Mouse (Mus musculus): ENCODE measurements around the gene Kcnj3. TPM values are rescaled to one million over a fixed set of nuclear protein-coding genes. Genes with fewer than 3 reads are reported as not detected.
A peak's percentile ranks its signal among the peaks of the same experiment; 100 is the strongest.

Kcnj3 gene
- polyA plus RNA-seq, 1 experiment from 2014 or later = 0.93 TPM

DNA sequence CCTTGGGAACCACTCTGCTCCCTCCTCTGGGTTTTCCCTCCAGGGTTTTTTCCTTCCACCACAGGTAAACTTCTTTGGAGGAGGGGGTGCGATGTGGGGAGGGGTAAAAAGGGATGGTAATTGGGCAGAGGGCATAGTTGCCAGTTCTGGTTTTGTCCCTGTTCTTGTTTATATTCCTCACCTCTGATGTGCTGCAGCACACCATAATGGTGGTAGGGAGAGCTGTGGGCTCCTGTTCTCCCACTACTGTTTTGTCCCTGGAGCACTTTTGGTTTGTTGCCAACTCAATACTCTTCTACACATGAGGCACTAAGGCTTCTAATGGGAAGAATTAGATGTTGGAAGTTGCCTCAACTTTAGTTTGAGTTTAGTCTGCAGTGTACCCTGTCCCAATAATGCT, 2.2 kb downstream of the Kcnj3 start:
- H3K4me1 ChIP-seq (ENCODE audit: control insufficient read depth, insufficient read depth, low read length) = no peaks in the 10 kb centered on the region
- no peak overlapping the region for H3K9ac ChIP-seq (replicated peaks; ENCODE audit: low read length)
- H3K4me2 ChIP-seq (ENCODE audit: low read depth, low read length) = peak overlapping the region; percentile 85
- DNase-seq (ENCODE audit: low spot score) (no peak), ATAC-seq (replicated peaks; ENCODE audit: insufficient number of reproducible peaks, low FRiP score, low TSS enrichment, low read depth) (no peak)
- H3K27ac ChIP-seq (replicated peaks; ENCODE audit: low read depth, low read length) = no peak overlapping the region
- no peaks in the 10 kb centered on the region for H3K36me3 ChIP-seq (replicated peaks; ENCODE audit: control insufficient read depth, insufficient read depth, low read depth, low read length)
- H3K27me3 ChIP-seq (ENCODE audit: control insufficient read depth, insufficient read depth, low read length) = peaks cover 13% of the 10 kb centered on the region; the same call in 1 of the 2 replicates
- no peaks in the 10 kb centered on the region for H3K9me3 ChIP-seq (replicated peaks; ENCODE audit: control insufficient read depth, low read length)
- H3K4me3 ChIP-seq (ENCODE audit: low read depth, low read length) = peak overlapping the region; percentile 40
- 0% methylated on average over 1 of the region's 1 CpGs for WGBS

GRCm38 (mm10) chr2:55439211-55439610, 3.4 kb downstream of the Kcnj3 start:
- no peak for DNase-seq (ENCODE audit: low spot score)
- Histone ChIP-seq H3K27me3 (ENCODE audit: control insufficient read depth, insufficient read depth, low read length) (peaks cover 13% of the 10 kb centered on the region; the same call in 1 of the 2 replicates), H3K9me3 (replicated peaks; ENCODE audit: control insufficient read depth, low read length) (no peaks in the 10 kb centered on the region), H3K27ac (replicated peaks; ENCODE audit: low read depth, low read length) (no peak overlapping the region), H3K4me2 (ENCODE audit: low read depth, low read length) (no peak overlapping the region), H3K9ac (replicated peaks; ENCODE audit: low read length) (no peak overlapping the region), H3K36me3 (replicated peaks; ENCODE audit: control insufficient read depth, insufficient read depth, low read depth, low read length) (no peaks in the 10 kb centered on the region), H3K4me1 (ENCODE audit: control insufficient read depth, insufficient read depth, low read length) (no peaks in the 10 kb centered on the region), H3K4me3 (ENCODE audit: low read depth, low read length) (no peak overlapping the region)
- ATAC-seq (replicated peaks; ENCODE audit: insufficient number of reproducible peaks, low FRiP score, low TSS enrichment, low read depth) = no peak

GRCm38 (mm10) chr2:55442006-55442405, 6.2 kb downstream of the Kcnj3 start:
- H3K27ac ChIP-seq (replicated peaks; ENCODE audit: low read depth, low read length) = no peak overlapping the region
- peaks cover 7% of the 10 kb centered on the region; the same call in 1 of the 2 replicates for H3K27me3 ChIP-seq (ENCODE audit: control insufficient read depth, insufficient read depth, low read length)
- 80% methylated on average over 2 of the region's 2 CpGs for WGBS
- no peaks in the 10 kb centered on the region for H3K9me3 ChIP-seq (replicated peaks; ENCODE audit: control insufficient read depth, low read length)
- no peaks in the 10 kb centered on the region for H3K4me1 ChIP-seq (ENCODE audit: control insufficient read depth, insufficient read depth, low read length)
- no peaks in the 10 kb centered on the region for H3K36me3 ChIP-seq (replicated peaks; ENCODE audit: control insufficient read depth, insufficient read depth, low read depth, low read length)
- no peak overlapping the region for H3K4me3 ChIP-seq (ENCODE audit: low read depth, low read length)
- H3K4me2 ChIP-seq (ENCODE audit: low read depth, low read length) = no peak overlapping the region
- H3K9ac ChIP-seq (replicated peaks; ENCODE audit: low read length) = no peak overlapping the region
- peak; percentile 3 for DNase-seq (ENCODE audit: low spot score)
- ATAC-seq (replicated peaks; ENCODE audit: insufficient number of reproducible peaks, low FRiP score, low TSS enrichment, low read depth) = no peak

- Histone ChIP-seq H3K27me3 (ENCODE audit: control insufficient read depth, insufficient read depth, low read length) (no peaks in the 10 kb centered on the region), H3K36me3 (replicated peaks; ENCODE audit: control insufficient read depth, insufficient read depth, low read depth, low read length) (no peaks in the 10 kb centered on the region), H3K27ac (replicated peaks; ENCODE audit: low read depth, low read length) (no peak overlapping the region), H3K4me1 (ENCODE audit: control insufficient read depth, insufficient read depth, low read length) (no peaks in the 10 kb centered on the region), H3K9me3 (replicated peaks; ENCODE audit: control insufficient read depth, low read length) (no peaks in the 10 kb centered on the region), H3K4me3 (ENCODE audit: low read depth, low read length) (no peak overlapping the region), H3K9ac (replicated peaks; ENCODE audit: low read length) (no peak overlapping the region), H3K4me2 (ENCODE audit: low read depth, low read length) (no peak overlapping the region)
- ATAC-seq (replicated peaks; ENCODE audit: insufficient number of reproducible peaks, low FRiP score, low TSS enrichment, low read depth) (no peak), DNase-seq (ENCODE audit: low spot score) (no peak)
These were observed 11.5 kb downstream of the Kcnj3 start for GRCm38 (mm10) chr2:55447298-55447697.

DNA sequence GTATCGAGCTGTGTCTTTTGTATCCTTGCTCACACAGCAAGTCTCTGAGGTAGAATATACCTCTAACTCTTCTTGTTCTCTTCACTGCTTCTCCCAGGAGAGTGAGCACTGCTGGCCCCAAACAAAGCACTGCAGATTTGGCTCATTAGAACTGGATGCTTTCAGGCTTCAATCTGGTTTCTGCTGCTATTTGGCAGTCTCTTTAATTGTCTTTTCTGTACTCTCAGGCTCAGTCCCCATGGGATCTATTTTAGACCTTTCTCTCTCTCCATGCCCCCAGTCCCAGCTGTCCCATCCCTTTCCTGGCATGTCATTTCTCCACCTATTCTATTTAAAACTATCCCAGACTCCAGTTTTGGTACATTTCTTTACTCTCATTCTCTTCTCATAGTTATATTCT, 15.0 kb downstream of the Kcnj3 start:
- no peaks in the 10 kb centered on the region for H3K4me1 ChIP-seq (ENCODE audit: control insufficient read depth, insufficient read depth, low read length)
- WGBS = 68% methylated on average over 1 of the region's 1 CpGs
- DNase-seq (ENCODE audit: low spot score) = no peak
- H3K4me2 ChIP-seq (ENCODE audit: low read depth, low read length) = no peak overlapping the region
- no peak overlapping the region for H3K27ac ChIP-seq (replicated peaks; ENCODE audit: low read depth, low read length)
- H3K27me3 ChIP-seq (ENCODE audit: control insufficient read depth, insufficient read depth, low read length) = no peaks in the 10 kb centered on the region
- H3K9ac ChIP-seq (replicated peaks; ENCODE audit: low read length) = no peak overlapping the region
- ATAC-seq (replicated peaks; ENCODE audit: insufficient number of reproducible peaks, low FRiP score, low TSS enrichment, low read depth) = no peak
- H3K36me3 ChIP-seq (replicated peaks; ENCODE audit: control insufficient read depth, insufficient read depth, low read depth, low read length) = no peaks in the 10 kb centered on the region
- no peak overlapping the region for H3K4me3 ChIP-seq (ENCODE audit: low read depth, low read length)
- H3K9me3 ChIP-seq (replicated peaks; ENCODE audit: control insufficient read depth, low read length) = no peaks in the 10 kb centered on the region

DNA sequence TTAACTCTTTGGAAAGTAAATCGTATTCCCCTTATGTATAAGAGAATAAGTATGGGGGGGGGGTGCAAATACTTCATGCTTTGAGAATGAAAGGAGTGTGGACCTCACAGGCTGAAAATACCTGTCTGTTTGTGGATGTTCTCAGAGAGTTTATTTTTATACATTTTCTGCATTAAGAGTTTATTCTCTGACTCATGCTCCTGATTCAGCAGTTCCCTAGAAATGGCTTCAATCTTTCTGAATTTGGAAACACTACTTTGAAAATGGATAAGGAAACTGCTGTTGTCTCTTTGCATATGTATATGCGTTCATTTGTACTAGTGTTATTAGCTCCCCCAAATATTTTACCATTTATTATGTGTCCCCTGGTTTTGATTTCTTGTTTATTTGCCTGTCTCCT, 23.4 kb downstream of the Kcnj3 start:
- Histone ChIP-seq H3K9ac (replicated peaks; ENCODE audit: low read length) (no peak overlapping the region), H3K9me3 (replicated peaks; ENCODE audit: control insufficient read depth, low read length) (no peaks in the 10 kb centered on the region), H3K4me3 (ENCODE audit: low read depth, low read length) (no peak overlapping the region), H3K36me3 (replicated peaks; ENCODE audit: control insufficient read depth, insufficient read depth, low read depth, low read length) (no peaks in the 10 kb centered on the region), H3K4me2 (ENCODE audit: low read depth, low read length) (no peak overlapping the region), H3K27me3 (ENCODE audit: control insufficient read depth, insufficient read depth, low read length) (no peaks in the 10 kb centered on the region), H3K27ac (replicated peaks; ENCODE audit: low read depth, low read length) (no peak overlapping the region), H3K4me1 (ENCODE audit: control insufficient read depth, insufficient read depth, low read length) (no peaks in the 10 kb centered on the region)
- WGBS = 80% methylated on average over 2 of the region's 2 CpGs
- DNase-seq (ENCODE audit: low spot score) (no peak), ATAC-seq (replicated peaks; ENCODE audit: insufficient number of reproducible peaks, low FRiP score, low TSS enrichment, low read depth) (no peak)

GRCm38 (mm10) chr2:55469141-55469540, 33.4 kb downstream of the Kcnj3 start:
- 69% methylated on average over 2 of the region's 2 CpGs for whole genome bisulfite sequencing
- ATAC-seq (replicated peaks; ENCODE audit: insufficient number of reproducible peaks, low FRiP score, low TSS enrichment, low read depth) = no peak
- Histone ChIP-seq H3K36me3 (replicated peaks; ENCODE audit: control insufficient read depth, insufficient read depth, low read depth, low read length) (no peaks in the 10 kb centered on the region), H3K4me3 (ENCODE audit: low read depth, low read length) (no peak overlapping the region), H3K9me3 (replicated peaks; ENCODE audit: control insufficient read depth, low read length) (no peaks in the 10 kb centered on the region), H3K27ac (replicated peaks; ENCODE audit: low read depth, low read length) (no peak overlapping the region), H3K4me1 (ENCODE audit: control insufficient read depth, insufficient read depth, low read length) (no peaks in the 10 kb centered on the region), H3K4me2 (ENCODE audit: low read depth, low read length) (no peak overlapping the region), H3K27me3 (ENCODE audit: control insufficient read depth, insufficient read depth, low read length) (no peaks in the 10 kb centered on the region), H3K9ac (replicated peaks; ENCODE audit: low read length) (no peak overlapping the region)
- DNase-seq (ENCODE audit: low spot score) = no peak

- Histone ChIP-seq H3K4me1 (ENCODE audit: control insufficient read depth, insufficient read depth, low read length) (no peaks in the 10 kb centered on the region), H3K9ac (replicated peaks; ENCODE audit: low read length) (no peak overlapping the region), H3K27me3 (ENCODE audit: control insufficient read depth, insufficient read depth, low read length) (no peaks in the 10 kb centered on the region), H3K27ac (replicated peaks; ENCODE audit: low read depth, low read length) (no peak overlapping the region), H3K36me3 (replicated peaks; ENCODE audit: control insufficient read depth, insufficient read depth, low read depth, low read length) (no peaks in the 10 kb centered on the region), H3K4me3 (ENCODE audit: low read depth, low read length) (no peak overlapping the region), H3K9me3 (replicated peaks; ENCODE audit: control insufficient read depth, low read length) (no peaks in the 10 kb centered on the region), H3K4me2 (ENCODE audit: low read depth, low read length) (no peak overlapping the region)
- DNase-seq (ENCODE audit: low spot score) (no peak), ATAC-seq (replicated peaks; ENCODE audit: insufficient number of reproducible peaks, low FRiP score, low TSS enrichment, low read depth) (no peak)
- 92% methylated on average over 2 of the region's 2 CpGs for WGBS
These were observed 34.2 kb downstream of the Kcnj3 start for GRCm38 (mm10) chr2:55470006-55470405.
